Mouse (Mus musculus) cortical plate, adult 2 months (tissue): ENCODE data around the gene Tmem126a.

Experiments used
- CTCF ChIP-seq: fragments of 200-500 bp; IDR thresholded peaks from 2 replicates; pipeline ENCODE4 v1.5.1; 2011; ENCODE audit warnings: mild to moderate bottlenecking, control low read depth, low read length; ENCODE audit not compliant: insufficient read depth; ENCODE audit errors: extremely low read depth
- POLR2A ChIP-seq: fragments of 200-500 bp; IDR thresholded peaks from 2 replicates; pipeline ENCODE4 v1.6.1; 2011; ENCODE audit warnings: mild to moderate bottlenecking, low read length, control low read depth; ENCODE audit not compliant: insufficient read depth; ENCODE audit errors: extremely low read depth

- 0 out of 2 replicates have a peak, but pooled peaks have one; percentile 3 for TF ChIP-seq CTCF
- peak; percentile 95 for TF ChIP-seq POLR2A
Measured at GRCm38 (mm10) chr7:90456845-90457468, at the start of gene Tmem126a.
